Mouse (Mus musculus) kidney, embryonic 15.5 days (tissue): ENCODE measurements around the gene Btnl9. TPM values are rescaled to one million over a fixed set of nuclear protein-coding genes. Genes with fewer than 3 reads are reported as not detected.
A peak's percentile ranks its signal among the peaks of the same experiment; 100 is the strongest.

Experiments
- ATAC-seq: fragments of 200-750 bp; cut with Nextera tagmentation; replicated peaks from 2 replicates; pipeline ENCODE4 v1.8.0; 2017; ENCODE audit warnings: moderate TSS enrichment; ENCODE audit not compliant: low FRiP score
- H3K27ac ChIP-seq: fragments of 300-500 bp; sonication (generic); 2 replicates; pipeline ENCODE4 v1.5.1; 2015; ENCODE audit warnings: mild to moderate bottlenecking, inconsistent platforms
- H3K27me3 ChIP-seq: fragments of 300-500 bp; sonication (generic); 2 replicates; pipeline ENCODE4 v1.6.1; 2015; ENCODE audit warnings: inconsistent platforms
- H3K36me3 ChIP-seq: fragments of 300-500 bp; sonication (generic); 2 replicates; pipeline ENCODE4 v1.6.1; 2015; ENCODE audit warnings: inconsistent platforms
- H3K4me1 ChIP-seq: fragments of 300-500 bp; sonication (generic); 2 replicates; pipeline ENCODE4 v1.6.1; 2015; ENCODE audit warnings: inconsistent platforms
- H3K4me2 ChIP-seq: fragments of 300-500 bp; sonication (generic); 2 replicates; pipeline ENCODE4 v1.6.1; 2015; ENCODE audit warnings: moderate library complexity, mild to moderate bottlenecking, inconsistent platforms
- H3K4me3 ChIP-seq: fragments of 300-500 bp; sonication (generic); replicated peaks from 2 replicates; pipeline ENCODE4 v1.5.1; 2015; ENCODE audit warnings: mild to moderate bottlenecking, inconsistent platforms
- H3K9ac ChIP-seq: fragments of 300-500 bp; sonication (generic); 2 replicates; pipeline ENCODE4 v1.6.1; 2015; ENCODE audit warnings: mild to moderate bottlenecking, inconsistent platforms
- H3K9me3 ChIP-seq: fragments of 300-500 bp; sonication (generic); replicated peaks from 2 replicates; pipeline ENCODE4 v1.6.1; 2016; ENCODE audit warnings: inconsistent platforms
- WGBS: fragments of 180-500 bp; shearing (Covaris S2); methylation state at CpG from one replicate; pipeline ENCODE4 v1.1.7; 2015; ENCODE audit warnings: mixed read lengths; 5-methylcytosine and 5-hydroxymethylcytosine counted together
- polyA plus RNA-seq: library from polyadenylated mRNA; unstranded; fragments of >200 nt; fragmentation: Nextera tagmentation; extraction: Ambion mirVana; gene quantifications from 2 replicates; pipeline ENCODE4 v1.2.1, GENCODE M21; 2015

Gene Btnl9
- polyA plus RNA-seq, 1 experiment from 2014 or later: 2.6 TPM

DNA sequence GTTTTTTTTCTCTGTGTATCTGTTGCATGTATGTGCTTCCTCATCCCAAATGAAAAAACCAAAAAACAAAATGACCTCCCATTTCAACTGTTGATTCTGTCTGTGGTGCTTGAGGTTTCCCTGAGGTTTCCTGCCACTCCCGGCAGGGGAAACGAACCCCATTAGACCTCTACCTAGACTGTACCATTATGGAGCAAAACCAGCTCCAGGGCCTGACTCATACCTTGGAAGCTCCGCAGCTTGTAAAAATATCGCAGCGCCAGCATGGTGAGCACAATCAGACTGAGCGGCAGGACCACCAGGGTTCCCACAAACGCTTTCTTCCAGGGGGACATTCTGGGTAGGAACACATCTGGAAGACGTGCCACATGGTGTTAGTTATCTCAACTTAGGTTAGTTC is 11.6 kb downstream of the Btnl9 start:
- H3K4me2 ChIP-seq: no peak overlapping the region
- no peaks in the 10 kb centered on the region for H3K9me3 ChIP-seq
- H3K4me1 ChIP-seq: no peaks in the 10 kb centered on the region
- H3K27me3 ChIP-seq: peaks cover 8% of the 10 kb centered on the region; the same call in 1 of the 2 replicates
- no peak overlapping the region for H3K9ac ChIP-seq
- no peak for ATAC-seq
- no peak overlapping the region for H3K4me3 ChIP-seq
- no peak overlapping the region for H3K27ac ChIP-seq
- WGBS: 90% methylated on average over 8 of the region's 8 CpGs
- H3K36me3 ChIP-seq: no peaks in the 10 kb centered on the region

DNA sequence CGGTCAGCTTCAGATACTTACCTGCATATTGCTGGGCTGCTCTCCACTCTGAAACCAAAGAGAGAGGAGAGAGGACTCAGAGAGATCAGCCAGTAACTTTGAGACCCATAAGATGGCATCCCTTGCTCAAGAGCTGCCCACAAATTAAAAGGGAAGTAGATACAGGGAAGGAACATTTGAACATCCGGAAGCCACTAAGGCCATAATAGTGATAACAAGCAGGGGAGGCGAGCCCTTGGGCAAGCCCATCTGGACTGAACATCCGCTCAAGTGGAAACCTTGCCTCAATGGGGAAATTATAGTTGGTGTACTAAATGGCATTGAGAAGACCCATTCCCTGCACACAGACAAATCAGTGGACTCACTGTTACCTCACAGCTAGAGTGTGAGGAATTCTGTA is 16.4 kb downstream of the Btnl9 start:
- WGBS: 96% methylated on average over 4 of the region's 4 CpGs
- H3K4me1 ChIP-seq: peaks cover 8% of the 10 kb centered on the region
- no peak overlapping the region for H3K4me3 ChIP-seq
- H3K4me2 ChIP-seq: no peak overlapping the region
- H3K27ac ChIP-seq: no peak overlapping the region
- H3K9ac ChIP-seq: no peak overlapping the region
- peaks cover 9% of the 10 kb centered on the region; the same call in 1 of the 2 replicates for H3K9me3 ChIP-seq
- H3K27me3 ChIP-seq: peaks cover 32% of the 10 kb centered on the region
- H3K36me3 ChIP-seq: no peaks in the 10 kb centered on the region
- ATAC-seq: no peak

- Histone ChIP-seq H3K27me3 (peaks cover 32% of the 10 kb centered on the region), H3K4me2 (peak overlapping the region; percentile 69), H3K36me3 (no peaks in the 10 kb centered on the region), H3K9ac (peak overlapping the region; percentile 9; the same call in 1 of the 2 replicates), H3K9me3 (peaks cover 9% of the 10 kb centered on the region; the same call in 1 of the 2 replicates), H3K27ac (no peak overlapping the region), H3K4me3 (peak overlapping the region; percentile 35), H3K4me1 (peaks cover 8% of the 10 kb centered on the region)
- ATAC-seq: peak; percentile 87
- 4% methylated on average over 50 of the region's 50 CpGs for WGBS
Measured at GRCm38 (mm10) chr11:49168839-49169611, 17.9 kb downstream of the Btnl9 start.

- Histone ChIP-seq H3K36me3 (no peaks in the 10 kb centered on the region), H3K4me1 (no peaks in the 10 kb centered on the region), H3K9me3 (no peaks in the 10 kb centered on the region), H3K4me2 (no peak overlapping the region), H3K4me3 (no peak overlapping the region), H3K9ac (no peak overlapping the region), H3K27ac (no peak overlapping the region), H3K27me3 (no peaks in the 10 kb centered on the region)
- WGBS: 88% methylated on average over 2 of the region's 2 CpGs
- no peak for ATAC-seq
Measured at GRCm38 (mm10) chr11:49156821-49157814, 29.8 kb downstream of the Btnl9 start.

- Histone ChIP-seq H3K9me3 (no peaks in the 10 kb centered on the region), H3K4me2 (no peak within 1 kb of the TSS), H3K27me3 (no peaks in the 10 kb centered on the region), H3K36me3 (no peaks in the 10 kb centered on the region), H3K27ac (no peak within 1 kb of the TSS), H3K9ac (no peak within 1 kb of the TSS), H3K4me1 (no peaks in the 10 kb centered on the region), H3K4me3 (no peak within 1 kb of the TSS)
- ATAC-seq: no peak
- 74% methylated on average over 1 of the region's 1 CpGs for WGBS
Measured at GRCm38 (mm10) chr11:49154077-49154476, 32.9 kb downstream of the Btnl9 start, which contains the start of gene Olfr1394. Olfr1394 (plus strand) TSS chr11:49154377.

GRCm38 (mm10) chr11:49141974-49142373 is 45.0 kb downstream of the Btnl9 start, which contains the start of gene Olfr1395:
Olfr1395 (plus strand) TSS chr11:49142274.
- H3K27ac ChIP-seq: no peak within 1 kb of the TSS
- no peak within 1 kb of the TSS for H3K4me3 ChIP-seq
- no peak within 1 kb of the TSS for H3K4me2 ChIP-seq
- no peak within 1 kb of the TSS for H3K9ac ChIP-seq
- H3K36me3 ChIP-seq: no peaks in the 10 kb centered on the region
- ATAC-seq: no peak
- WGBS: 89% methylated on average over 6 of the region's 6 CpGs
- no peaks in the 10 kb centered on the region for H3K9me3 ChIP-seq
- H3K27me3 ChIP-seq: no peaks in the 10 kb centered on the region
- H3K4me1 ChIP-seq: no peaks in the 10 kb centered on the region

DNA sequence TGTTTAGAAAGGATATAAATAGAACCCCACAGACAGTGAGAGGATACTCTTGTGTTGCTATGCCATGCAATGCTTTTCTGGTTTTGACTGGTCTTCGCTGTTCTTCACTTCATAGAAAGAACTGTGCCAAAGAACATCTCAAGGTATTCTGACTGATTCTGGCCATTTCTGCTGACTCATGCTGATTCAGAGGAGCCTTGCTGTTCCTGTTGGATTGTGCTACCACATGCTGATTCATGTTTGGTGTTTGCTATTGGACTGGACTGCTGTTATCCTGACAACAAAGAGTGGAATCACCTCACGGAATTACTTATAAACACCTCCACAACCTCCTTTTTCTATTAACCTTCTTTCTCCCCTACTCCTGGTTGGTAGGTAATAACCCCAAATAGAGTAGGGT is 62.8 kb downstream of the Btnl9 start:
- H3K4me3 ChIP-seq: no peak overlapping the region
- H3K4me2 ChIP-seq: no peak overlapping the region
- 84% methylated on average over 2 of the region's 2 CpGs for WGBS
- H3K36me3 ChIP-seq: no peaks in the 10 kb centered on the region
- no peaks in the 10 kb centered on the region for H3K27me3 ChIP-seq
- H3K9ac ChIP-seq: no peak overlapping the region
- H3K4me1 ChIP-seq: no peaks in the 10 kb centered on the region
- no peak for ATAC-seq
- no peak overlapping the region for H3K27ac ChIP-seq
- no peaks in the 10 kb centered on the region for H3K9me3 ChIP-seq

DNA sequence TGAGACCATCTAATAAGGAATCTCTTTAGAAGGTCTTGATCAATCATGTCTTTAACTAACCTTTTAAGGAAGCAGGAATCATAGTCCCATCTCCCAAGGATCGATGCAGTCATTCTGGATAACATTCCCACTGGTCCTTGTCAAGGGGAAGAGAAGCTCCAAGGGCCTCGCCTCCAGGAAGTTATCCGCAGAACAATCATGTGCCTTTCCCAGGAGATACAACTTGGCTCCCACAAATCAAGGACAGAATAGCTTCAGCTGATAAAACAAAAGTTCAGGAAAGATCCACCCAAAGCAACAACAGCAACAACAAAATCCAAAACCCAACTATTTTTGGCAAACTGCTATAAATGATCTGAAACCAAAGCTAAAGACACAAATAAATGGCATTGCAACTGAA is 67.3 kb downstream of the Btnl9 start:
- H3K9ac ChIP-seq: no peak overlapping the region
- no peaks in the 10 kb centered on the region for H3K36me3 ChIP-seq
- no peak overlapping the region for H3K4me2 ChIP-seq
- H3K4me1 ChIP-seq: no peaks in the 10 kb centered on the region
- H3K9me3 ChIP-seq: no peaks in the 10 kb centered on the region
- no peak overlapping the region for H3K27ac ChIP-seq
- 81% methylated on average over 3 of the region's 3 CpGs for WGBS
- no peak overlapping the region for H3K4me3 ChIP-seq
- H3K27me3 ChIP-seq: no peaks in the 10 kb centered on the region
- ATAC-seq: no peak

Other genes with a start within 250 kb of the Btnl9 start
- gene Psme2b, start 241.0 kb downstream of the Btnl9 start, polyA plus RNA-seq: 2.4 and 2.9 TPM in 2 replicates
- not detected in 2 replicates for gene Olfr56, start 208.3 kb downstream of the Btnl9 start, polyA plus RNA-seq
- gene 9930111J21Rik1, start 207.8 kb downstream of the Btnl9 start, polyA plus RNA-seq: 0.46 and 0.53 TPM in 2 replicates
- not detected in 2 replicates for gene Gm12185, start 194.9 kb downstream of the Btnl9 start, polyA plus RNA-seq
- gene Tgtp1, start 193.0 kb downstream of the Btnl9 start, polyA plus RNA-seq: 0.57 and 0.67 TPM in 2 replicates
- gene 9930111J21Rik2, start 135.9 kb downstream of the Btnl9 start, polyA plus RNA-seq: 0.93 and 1.0 TPM in 2 replicates
- gene Tgtp2, start 123.0 kb downstream of the Btnl9 start, polyA plus RNA-seq: 0.32 TPM in 1 of 2 replicates, not detected in the other
- gene Ifi47, start 110.6 kb downstream of the Btnl9 start, polyA plus RNA-seq: 1.7 and 2.1 TPM in 2 replicates
- gene Olfr1396, start 72.3 kb downstream of the Btnl9 start, polyA plus RNA-seq: not detected in 2 replicates
- not detected in 2 replicates for gene Olfr1395, start 44.9 kb downstream of the Btnl9 start, polyA plus RNA-seq
- not detected in 2 replicates for gene Olfr1394, start 32.8 kb downstream of the Btnl9 start, polyA plus RNA-seq
- gene Zfp62, start 16.1 kb upstream of the Btnl9 start, polyA plus RNA-seq: 40.5 and 41.9 TPM in 2 replicates
- gene Mgat1, start 57.0 kb upstream of the Btnl9 start, polyA plus RNA-seq: 66.7 and 75.0 TPM in 2 replicates
- gene Olfr1393, start 91.1 kb upstream of the Btnl9 start, polyA plus RNA-seq: not detected in 2 replicates
- gene Olfr1392, start 98.1 kb upstream of the Btnl9 start, polyA plus RNA-seq: 0.10 and 0.15 TPM in 2 replicates
- not detected in 2 replicates for gene Olfr10, start 117.6 kb upstream of the Btnl9 start, polyA plus RNA-seq
- not detected in 2 replicates for gene Olfr1391, start 135.6 kb upstream of the Btnl9 start, polyA plus RNA-seq
- not detected in 2 replicates for gene Olfr1390, start 148.0 kb upstream of the Btnl9 start, polyA plus RNA-seq
- gene Olfr1389, start 235.9 kb upstream of the Btnl9 start, polyA plus RNA-seq: not detected in 2 replicates
- gene Olfr1388, start 249.5 kb upstream of the Btnl9 start, polyA plus RNA-seq: 0.06 and 0.09 TPM in 2 replicates